ENCODE assay signal across 9 mouse cellular contexts in the genomic region with DNA sequence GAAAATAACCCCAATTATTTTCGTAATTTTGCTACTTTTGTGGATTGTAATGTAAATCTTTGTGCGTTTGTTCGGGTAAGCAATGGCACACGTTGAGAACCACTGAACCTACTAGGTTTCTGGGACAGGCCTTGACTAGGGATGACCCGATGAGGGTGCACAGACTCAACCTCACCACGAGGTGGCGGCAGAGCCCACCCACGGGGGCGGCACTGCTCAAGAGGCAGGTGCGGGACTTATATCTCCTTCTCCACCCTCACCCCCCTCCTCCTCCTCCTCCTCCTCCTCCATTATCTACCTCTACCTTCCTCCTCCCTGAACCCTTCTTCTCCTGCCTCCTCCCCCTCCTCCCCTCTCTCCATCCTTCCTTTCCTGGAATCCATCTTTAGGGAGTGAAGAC. TPM values are rescaled to one million over a fixed set of nuclear protein-coding genes. Genes with fewer than 3 reads are reported as not detected.
DNase-seq lines count a peak whose midpoint lies in the region; ATAC-seq and TF ChIP-seq lines count a peak whose summit lies in the region.
"Had no signal": no experiment of that assay in that cellular context is flagged by ENCODE, and none has a peak within 500 bp of the region (broad histone marks: within the 10 kb centered on the region; RNA-seq: fewer than 3 reads in every experiment).

No protein-coding gene starts in this region.

- no peak overlapping the region for H3K27ac ChIP-seq in hindbrain, embryonic 14.5 days
- no peak overlapping the region for H3K27ac ChIP-seq in hindbrain, embryonic 12.5 days
- no peak overlapping the region for H3K27ac ChIP-seq in ES-Bruce4 (ENCODE audit: insufficient read depth, low read length)
- H3K27ac ChIP-seq in hindbrain, postnatal 0 days = no peak overlapping the region
- no peak overlapping the region for H3K27ac ChIP-seq in lung, embryonic 14.5 days (ENCODE audit: low read depth)
- H3K27ac ChIP-seq: limb, embryonic 13.5 days had no signal

- H3K36me3 ChIP-seq in hindbrain, embryonic 14.5 days (replicated peaks; ENCODE audit: control insufficient read depth, insufficient read depth) = no peaks in the 10 kb centered on the region
- H3K36me3 ChIP-seq in hindbrain, embryonic 12.5 days = no peaks in the 10 kb centered on the region
- H3K36me3 ChIP-seq in ES-Bruce4 (ENCODE audit: control insufficient read depth, insufficient read depth, low read length, poor library complexity, severe bottlenecking) = no peaks in the 10 kb centered on the region
- H3K36me3 ChIP-seq in hindbrain, postnatal 0 days (ENCODE audit: insufficient read depth, low read length) = no peaks in the 10 kb centered on the region
- H3K36me3 ChIP-seq in lung, embryonic 14.5 days (ENCODE audit: insufficient read depth) = no peaks in the 10 kb centered on the region
- H3K36me3 ChIP-seq: limb, embryonic 13.5 days had no signal

- DNase-seq in hindbrain, embryonic 14.5 days (ENCODE audit: low spot score) = peak; percentile 51
- DNase-seq in brain, adult 2 months (ENCODE audit: low read depth, low spot score) = peak; percentile 23
- peak; percentile 52 for DNase-seq in hindbrain, postnatal 0 days (ENCODE audit: low spot score)
- peak; percentile 74 for DNase-seq in lung, embryonic 14.5 days
- DNase-seq in spleen, postnatal 14 days (ENCODE audit: low spot score in 2 of 2) = peak; percentile 24 to 57
- no peak for DNase-seq in frontal cortex, postnatal 25 days (ENCODE audit: low spot score in 2 of 2)

- H3K9me3 ChIP-seq in hindbrain, embryonic 14.5 days (ENCODE audit: control insufficient read depth, low read length) = no peaks in the 10 kb centered on the region
- H3K9me3 ChIP-seq in hindbrain, embryonic 12.5 days (replicated peaks) = no peaks in the 10 kb centered on the region
- no peaks in the 10 kb centered on the region for H3K9me3 ChIP-seq in ES-Bruce4 (replicated peaks; ENCODE audit: control insufficient read depth, insufficient read depth, low read length, poor library complexity, severe bottlenecking)
- H3K9me3 ChIP-seq in hindbrain, postnatal 0 days (ENCODE audit: low read length) = no peaks in the 10 kb centered on the region
- no peaks in the 10 kb centered on the region for H3K9me3 ChIP-seq in lung, embryonic 14.5 days (ENCODE audit: low read depth, low read length)
- H3K9me3 ChIP-seq: limb, embryonic 13.5 days had no signal

- H3K4me1 ChIP-seq in hindbrain, embryonic 14.5 days (replicated peaks; ENCODE audit: control insufficient read depth, insufficient read depth, low read length) = no peaks in the 10 kb centered on the region; the same call in 1 of the 2 replicates
- H3K4me1 ChIP-seq in hindbrain, embryonic 12.5 days = peaks cover 5% of the 10 kb centered on the region; the same call in 1 of the 2 replicates
- H3K4me1 ChIP-seq in ES-Bruce4 (ENCODE audit: control insufficient read depth, insufficient read depth, low read length) = peaks cover 2% of the 10 kb centered on the region
- no peaks in the 10 kb centered on the region for H3K4me1 ChIP-seq in hindbrain, postnatal 0 days (ENCODE audit: insufficient read depth, low read length)
- no peaks in the 10 kb centered on the region for H3K4me1 ChIP-seq in lung, embryonic 14.5 days (ENCODE audit: insufficient read depth)
- H3K4me1 ChIP-seq: limb, embryonic 13.5 days had no signal

- no peak for TF ChIP-seq POLR2A in ES-Bruce4 (IDR thresholded peaks at IDR 0.05; ENCODE audit: insufficient read depth, low read length)

- TF ChIP-seq CTCF in ES-Bruce4 (IDR thresholded peaks at IDR 0.05; ENCODE audit: low read depth, low read length) = peak; percentile 97
- peak; percentile 85 for TF ChIP-seq CTCF in hindbrain, postnatal 0 days (IDR thresholded peaks at IDR 0.05; ENCODE audit: low read depth)
- TF ChIP-seq CTCF in lung, embryonic 14.5 days (IDR thresholded peaks at IDR 0.05; ENCODE audit: low read depth) = peak; percentile 84

- H3K4me2 ChIP-seq in hindbrain, embryonic 14.5 days (replicated peaks) = no peak overlapping the region
- H3K4me2 ChIP-seq in hindbrain, embryonic 12.5 days (replicated peaks) = no peak overlapping the region
- H3K4me2 ChIP-seq in hindbrain, postnatal 0 days (ENCODE audit: low read depth, low read length) = no peak overlapping the region
- H3K4me2 ChIP-seq in lung, embryonic 14.5 days = 0 out of 2 replicates have a peak overlapping the region, but pooled peaks have one; percentile 10
- H3K4me2 ChIP-seq: limb, embryonic 13.5 days had no signal

- peaks cover 35% of the 10 kb centered on the region for H3K27me3 ChIP-seq in hindbrain, embryonic 14.5 days (ENCODE audit: control insufficient read depth, insufficient read depth, low read length)
- H3K27me3 ChIP-seq in hindbrain, embryonic 12.5 days = peaks cover 38% of the 10 kb centered on the region
- H3K27me3 ChIP-seq in ES-Bruce4 (ENCODE audit: control insufficient read depth, insufficient read depth, low read length, poor library complexity, severe bottlenecking) = no peaks in the 10 kb centered on the region
- H3K27me3 ChIP-seq in hindbrain, postnatal 0 days (ENCODE audit: insufficient read depth, low read length) = peaks cover 19% of the 10 kb centered on the region
- peaks cover 20% of the 10 kb centered on the region for H3K27me3 ChIP-seq in lung, embryonic 14.5 days (ENCODE audit: insufficient read depth, low read length)

- no peak overlapping the region for H3K4me3 ChIP-seq in hindbrain, embryonic 14.5 days (replicated peaks; ENCODE audit: low read length)
- H3K4me3 ChIP-seq in hindbrain, embryonic 12.5 days = no peak overlapping the region
- peak overlapping the region; percentile 31 for H3K4me3 ChIP-seq in ES-Bruce4 (ENCODE audit: low read depth, low read length)
- no peak overlapping the region for H3K4me3 ChIP-seq in hindbrain, postnatal 0 days (ENCODE audit: low read length)
- H3K4me3 ChIP-seq in lung, embryonic 14.5 days (ENCODE audit: low read depth, low read length) = no peak overlapping the region
- H3K4me3 ChIP-seq: limb, embryonic 13.5 days had no signal

- no peak for ATAC-seq in hindbrain, embryonic 14.5 days (ENCODE audit: low FRiP score)
- no peak for ATAC-seq in hindbrain, embryonic 12.5 days (ENCODE audit: low FRiP score)
- ATAC-seq in hindbrain, postnatal 0 days = peak; percentile 49; the same call in 1 of the 2 replicates
- ATAC-seq in lung, embryonic 14.5 days (ENCODE audit: insufficient read depth) = peak; percentile 33; the same call in 1 of the 2 replicates

- TF ChIP-seq EP300 in ES-Bruce4 (IDR thresholded peaks at IDR 0.05; ENCODE audit: insufficient read depth, low read depth, low read length) = no peak

- 20% methylated on average over 10 of the region's 10 CpGs for WGBS in hindbrain, embryonic 14.5 days
- WGBS in hindbrain, embryonic 12.5 days = 16% methylated on average over 9 of the region's 10 CpGs
- WGBS in hindbrain, postnatal 0 days = 19% methylated on average over 10 of the region's 10 CpGs
- WGBS in lung, embryonic 14.5 days = 16% methylated on average over 10 of the region's 10 CpGs

- H3K9ac ChIP-seq in hindbrain, embryonic 14.5 days = no peak overlapping the region
- no peak overlapping the region for H3K9ac ChIP-seq in hindbrain, embryonic 12.5 days
- H3K9ac ChIP-seq in ES-Bruce4 (ENCODE audit: low read depth, poor library complexity, severe bottlenecking) = no peak overlapping the region
- no peak overlapping the region for H3K9ac ChIP-seq in hindbrain, postnatal 0 days (replicated peaks; ENCODE audit: low read length)
- H3K9ac ChIP-seq in lung, embryonic 14.5 days = no peak overlapping the region
- H3K9ac ChIP-seq: limb, embryonic 13.5 days had no signal

RNA-seq across cellular contexts. Expression of a gene that starts 8.8 kb away (rescaled TPM):
- polyA plus RNA-seq in hindbrain, embryonic 14.5 days (2014; fragmentation: Nextera tagmentation; extraction: Ambion mirVana) = 1.2 and 1.7 TPM in 2 replicates
- 5.0 and 6.8 TPM in 2 replicates for polyA plus RNA-seq in hindbrain, embryonic 12.5 days (2016; fragmentation: Nextera tagmentation; extraction: Ambion mirVana)
- 14.0 and 14.7 TPM in 2 replicates for polyA plus RNA-seq in ES-Bruce4 (2011; ENCODE audit: insufficient read depth, insufficient read length, low read depth, missing spikeins)
- 1.4 TPM in 1 of 2 replicates, not detected in the other for total RNA-seq in hindbrain, postnatal 0 days (2014; rRNA removed)
- polyA plus RNA-seq in hindbrain, postnatal 0 days (2015; fragmentation: Nextera tagmentation; extraction: Ambion mirVana) = 1.8 and 2.0 TPM in 2 replicates
- polyA plus RNA-seq in lung, embryonic 14.5 days (2014; fragmentation: Nextera tagmentation; extraction: Ambion mirVana) = 3.0 and 3.6 TPM in 2 replicates

RNA-seq across cellular contexts. Expression of a gene that starts 23.2 kb away (rescaled TPM):
- 1.3 and 1.4 TPM in 2 replicates for polyA plus RNA-seq in hindbrain, embryonic 14.5 days (2014; fragmentation: Nextera tagmentation; extraction: Ambion mirVana)
- 7.0 and 7.7 TPM in 2 replicates for polyA plus RNA-seq in hindbrain, embryonic 12.5 days (2016; fragmentation: Nextera tagmentation; extraction: Ambion mirVana)
- polyA plus RNA-seq in ES-Bruce4 (2011; ENCODE audit: insufficient read depth, insufficient read length, low read depth, missing spikeins) = 28.6 and 31.9 TPM in 2 replicates
- total RNA-seq in hindbrain, postnatal 0 days (2014; rRNA removed) = 6.5 and 9.4 TPM in 2 replicates
- 1.3 and 1.7 TPM in 2 replicates for polyA plus RNA-seq in hindbrain, postnatal 0 days (2015; fragmentation: Nextera tagmentation; extraction: Ambion mirVana)
- 11.2 and 11.3 TPM in 2 replicates for polyA plus RNA-seq in lung, embryonic 14.5 days (2014; fragmentation: Nextera tagmentation; extraction: Ambion mirVana)

RNA-seq across cellular contexts. Expression of a gene that starts 45.5 kb away (rescaled TPM):
- 370 and 441 TPM in 2 replicates for polyA plus RNA-seq in hindbrain, embryonic 14.5 days (2014; fragmentation: Nextera tagmentation; extraction: Ambion mirVana)
- polyA plus RNA-seq in hindbrain, embryonic 12.5 days (2016; fragmentation: Nextera tagmentation; extraction: Ambion mirVana) = 287 and 354 TPM in 2 replicates
- polyA plus RNA-seq in ES-Bruce4 (2011; ENCODE audit: insufficient read depth, insufficient read length, low read depth, missing spikeins) = 1,875 and 2,151 TPM in 2 replicates
- 699 and 1,071 TPM in 2 replicates for total RNA-seq in hindbrain, postnatal 0 days (2014; rRNA removed)
- polyA plus RNA-seq in hindbrain, postnatal 0 days (2015; fragmentation: Nextera tagmentation; extraction: Ambion mirVana) = 337 and 355 TPM in 2 replicates
- polyA plus RNA-seq in lung, embryonic 14.5 days (2014; fragmentation: Nextera tagmentation; extraction: Ambion mirVana) = 799 and 802 TPM in 2 replicates

Comparison
In these comparisons a context has a peak if more than half of its experiments do, and no peak if none do; other contexts are left out.
1. ATAC-seq: peak in hindbrain, postnatal 0 days (single experiment) and lung, embryonic 14.5 days (single experiment); none in hindbrain, embryonic 14.5 days (single experiment) and hindbrain, embryonic 12.5 days (single experiment).
2. DNase-seq: peak in hindbrain, embryonic 14.5 days (single experiment), brain, adult 2 months (single experiment), hindbrain, postnatal 0 days (single experiment), lung, embryonic 14.5 days (single experiment) and spleen, postnatal 14 days (2 of 2); none in frontal cortex, postnatal 25 days (0 of 2).
3. Peak in every context shown above with its lines, with median percentiles within 50 percentile points of each other: CTCF ChIP-seq.